Mouse (Mus musculus) right cerebral cortex, adult 18-20 months (tissue): ENCODE data around the gene Fbxw9.
"Not testable (repeated sequence)": the region's sequence is repeated elsewhere in the genome, so short reads cannot be mapped to it uniquely, and the experiment has no call there.

ENCODE experiments used
- DNase-seq: peaks from one replicate; pipeline ENCODE4 v3.0.0; 2022; ENCODE audit warnings: mixed read lengths

Fbxw9 gene

GRCm38 (mm10) chr8:85037366-85037680, 22.5 kb upstream of the Fbxw9 start:
- DNase-seq = no peak

DNA sequence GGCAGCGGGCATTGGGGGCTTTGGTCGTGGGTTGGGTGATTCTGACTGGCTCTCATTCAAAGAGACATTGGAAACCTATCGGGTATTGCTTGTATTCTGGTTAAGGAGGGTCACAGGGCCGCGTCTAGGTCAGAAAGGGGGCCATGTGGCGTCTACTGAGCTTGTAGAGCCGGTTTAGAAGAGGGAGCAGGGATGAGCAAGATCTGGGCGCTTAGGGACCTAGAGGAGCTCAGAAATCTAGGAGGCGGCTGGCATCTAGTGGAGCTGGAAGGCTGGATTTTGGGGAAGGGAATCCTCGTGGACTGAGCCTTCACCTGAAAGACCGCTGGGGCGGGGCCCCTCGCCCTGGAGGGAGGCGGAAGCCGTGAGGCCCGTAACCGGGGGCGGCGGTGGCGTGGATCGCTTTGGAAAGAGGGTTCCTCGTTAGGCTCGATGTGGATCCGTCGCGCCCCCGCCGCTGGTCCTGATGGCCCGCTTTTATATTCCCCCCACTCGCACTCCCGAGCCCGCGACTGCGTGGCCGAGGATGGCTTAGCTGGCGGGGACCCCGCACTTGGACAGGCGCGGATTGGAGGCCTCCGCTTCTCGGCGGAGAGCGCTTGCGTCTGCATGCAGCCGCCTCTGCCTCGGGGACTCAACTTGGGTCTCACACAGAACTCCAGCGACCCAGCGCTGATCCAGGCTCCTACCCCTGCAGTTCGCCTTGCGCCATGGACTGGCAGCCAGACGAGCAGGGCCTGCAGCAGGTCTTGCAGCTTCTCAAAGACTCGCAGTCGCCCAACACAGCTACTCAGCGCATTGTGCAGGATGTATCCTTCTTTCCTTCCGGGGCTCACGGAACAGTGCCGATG, 21.9 kb upstream of the Fbxw9 start:
- peak; percentile 56 for DNase-seq

DNA sequence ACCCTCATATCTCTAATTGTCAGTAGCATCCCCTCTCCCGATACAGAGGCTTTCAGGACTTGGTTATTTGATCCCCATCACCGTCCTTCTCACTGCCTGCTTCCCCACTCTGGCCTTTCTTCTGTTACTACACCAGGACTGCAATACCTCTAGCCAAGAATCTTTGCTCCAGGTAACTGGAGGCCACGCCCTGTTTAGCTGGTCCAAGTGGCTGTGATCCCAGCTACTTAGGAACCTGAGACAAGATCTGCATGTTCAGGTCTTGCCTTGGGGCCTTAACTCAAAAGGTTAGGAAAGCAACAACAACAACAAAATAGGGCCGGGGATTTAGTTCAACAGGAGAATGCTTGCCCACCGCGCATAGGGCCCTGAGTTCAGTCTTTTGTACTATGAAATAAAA, 16.2 kb upstream of the Fbxw9 start:
- no peak for DNase-seq

DNA sequence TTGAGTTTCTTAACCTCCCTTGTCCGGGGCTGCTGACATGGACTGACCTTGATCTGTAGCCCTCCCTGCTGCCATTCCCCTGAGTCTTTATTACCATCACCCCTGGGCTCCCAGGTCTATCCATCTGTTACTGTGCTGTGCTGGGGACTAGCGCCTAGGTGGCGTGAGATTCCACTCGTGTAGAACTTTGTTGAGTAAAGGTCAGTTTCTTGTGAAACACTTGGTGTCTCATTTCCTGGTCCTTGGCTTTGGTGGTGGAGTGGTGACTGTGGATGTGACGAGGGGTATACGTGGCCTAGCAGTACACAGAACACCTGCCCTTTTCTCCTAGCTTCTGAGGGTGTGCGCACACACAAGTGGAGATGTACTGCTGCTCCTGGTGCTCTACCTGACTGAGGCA, 2.5 kb upstream of the Fbxw9 start:
- DNase-seq = no peak

- no peak for DNase-seq
Measured at GRCm38 (mm10) chr8:85062603-85063002, 2.7 kb downstream of the Fbxw9 start.

GRCm38 (mm10) chr8:85065213-85065612, 5.4 kb downstream of the Fbxw9 start:
- no peak for DNase-seq

GRCm38 (mm10) chr8:85067155-85067554, 7.3 kb downstream of the Fbxw9 start:
- no peak for DNase-seq

DNA sequence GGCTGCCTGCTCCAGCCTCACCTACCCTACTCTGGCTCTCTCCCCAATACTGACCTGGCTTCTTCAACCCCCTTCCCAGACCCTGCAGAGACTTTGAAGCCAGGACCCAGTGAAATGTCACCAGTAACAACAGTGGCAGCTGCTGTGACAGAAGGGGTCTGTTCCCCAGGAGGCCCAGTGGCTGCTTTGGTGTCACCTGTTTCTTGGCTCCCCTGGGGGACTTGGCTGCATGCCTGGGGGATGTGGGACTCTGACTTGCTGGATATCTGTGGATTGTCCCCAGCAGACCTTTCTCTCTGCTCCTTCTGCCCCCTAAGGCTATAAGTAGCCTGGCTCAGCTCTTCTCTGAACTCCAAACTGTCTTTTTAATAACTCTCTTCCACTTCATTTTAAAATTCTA, 8.1 kb downstream of the Fbxw9 start, which contains the start of gene Gm5741:
Gm5741 (minus strand) TSS at position 1 of the 400 bp plus-strand sequence.
- DNase-seq = no peak

GRCm38 (mm10) chr8:85071041-85071440, 11.2 kb downstream of the Fbxw9 start:
- no peak for DNase-seq

DNA sequence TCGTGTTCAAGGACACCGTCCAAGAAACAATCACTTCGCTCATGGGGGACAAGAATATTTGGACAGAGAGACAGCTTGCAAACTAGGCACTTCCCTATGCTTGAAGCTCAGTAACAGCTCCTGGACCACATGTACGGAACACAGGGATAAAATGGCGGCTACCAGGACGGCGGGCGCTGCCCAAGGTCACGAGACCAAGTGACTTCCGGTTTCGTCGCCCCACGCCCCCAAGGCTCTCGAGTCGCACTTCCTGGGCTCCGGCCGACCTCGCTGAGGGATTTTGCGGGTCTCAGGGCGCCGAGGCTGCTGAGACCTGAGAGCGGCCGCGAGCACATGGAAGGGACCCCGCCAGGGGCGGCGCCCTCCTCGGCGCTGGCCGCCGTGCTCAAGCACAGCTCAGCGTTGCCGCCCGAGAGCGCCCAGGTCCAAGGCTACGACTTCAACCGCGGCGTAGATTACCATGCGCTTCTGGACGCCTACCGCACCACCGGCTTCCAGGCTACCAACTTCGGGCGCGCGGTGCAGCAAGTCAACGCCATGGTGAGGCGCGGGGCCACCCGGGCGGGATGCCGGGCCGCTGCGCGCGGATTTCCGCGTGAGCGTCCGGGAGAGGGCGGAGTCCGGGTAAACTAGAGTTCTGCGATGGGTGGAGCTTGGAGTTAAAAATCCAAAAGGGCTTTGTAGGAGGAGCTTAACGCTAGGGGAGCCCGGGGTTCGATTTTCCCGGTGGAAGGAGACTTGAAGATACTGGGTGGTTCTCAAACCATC, 11.8 kb downstream of the Fbxw9 start, which contains the start of gene Dhps:
Dhps (plus strand) TSS at position 244 of the 768 bp plus-strand sequence.
- peak; percentile 94 for DNase-seq

DNA sequence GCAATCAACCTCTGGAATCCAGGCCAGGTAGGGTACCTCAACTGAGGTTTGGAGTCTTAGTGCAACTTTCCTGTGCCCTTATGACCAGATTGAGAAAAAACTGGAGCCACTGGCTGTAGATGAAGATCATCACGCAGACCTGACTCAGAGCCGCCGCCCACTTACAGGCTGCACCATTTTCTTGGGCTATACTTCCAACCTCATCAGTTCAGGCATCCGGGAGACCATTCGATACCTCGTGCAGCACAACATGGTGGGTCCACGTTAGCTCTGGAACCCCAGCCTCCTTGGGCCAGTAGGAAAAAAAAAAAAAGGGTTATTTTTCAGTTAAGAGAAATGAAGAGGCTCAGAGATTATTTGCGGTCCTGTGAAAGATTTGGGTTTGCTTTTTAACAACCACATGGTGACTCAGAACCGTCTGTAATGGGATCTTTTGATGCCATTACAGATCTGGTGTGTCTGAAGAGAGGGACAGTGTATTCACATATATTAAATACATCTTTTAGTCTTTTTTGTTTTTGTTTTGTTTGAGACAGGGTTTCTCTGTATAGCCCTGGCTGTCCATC, 12.6 kb downstream of the Fbxw9 start:
- no peak for DNase-seq

DNA sequence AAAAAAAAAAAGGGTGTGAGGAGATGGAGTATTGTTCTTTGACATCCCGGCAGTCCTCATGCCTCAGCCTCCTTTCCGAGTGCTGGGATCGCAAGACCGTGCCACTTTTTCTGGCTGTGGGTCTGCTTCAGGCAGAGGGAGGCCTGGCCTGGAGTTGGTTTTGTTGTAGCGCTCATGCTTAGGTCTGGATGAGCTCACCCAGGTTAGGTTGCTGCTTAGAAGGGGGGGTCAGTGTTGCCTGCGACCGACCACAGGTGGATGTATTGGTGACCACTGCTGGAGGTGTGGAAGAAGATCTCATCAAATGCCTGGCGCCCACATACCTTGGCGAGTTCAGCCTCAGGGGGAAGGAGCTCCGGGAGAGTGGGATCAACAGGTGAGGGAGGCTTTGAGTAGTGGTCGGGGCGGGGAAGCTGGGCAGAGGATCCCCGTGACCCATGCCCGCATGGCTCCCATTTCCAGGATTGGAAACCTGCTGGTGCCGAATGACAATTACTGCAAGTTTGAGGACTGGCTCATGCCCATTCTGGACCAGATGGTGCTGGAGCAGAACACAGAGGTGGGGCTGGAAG, 13.3 kb downstream of the Fbxw9 start:
- DNase-seq = no peak

DNA sequence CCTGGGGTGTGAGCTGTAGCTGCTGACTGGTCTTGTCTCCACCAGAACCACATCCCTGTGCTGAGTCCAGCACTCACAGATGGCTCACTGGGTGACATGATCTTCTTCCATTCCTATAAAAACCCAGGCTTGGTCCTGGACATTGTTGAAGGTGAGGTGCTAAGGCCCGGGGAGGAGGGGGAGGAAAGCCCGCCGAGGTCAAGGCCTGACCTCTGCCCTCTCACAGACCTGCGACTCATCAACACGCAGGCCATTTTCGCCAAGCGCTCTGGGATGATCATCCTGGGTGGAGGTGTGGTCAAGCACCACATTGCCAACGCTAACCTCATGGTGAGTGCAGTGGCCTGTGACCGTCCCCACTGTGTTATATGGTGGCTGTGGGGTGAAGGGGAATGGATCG, 14.3 kb downstream of the Fbxw9 start:
- no peak for DNase-seq

DNA sequence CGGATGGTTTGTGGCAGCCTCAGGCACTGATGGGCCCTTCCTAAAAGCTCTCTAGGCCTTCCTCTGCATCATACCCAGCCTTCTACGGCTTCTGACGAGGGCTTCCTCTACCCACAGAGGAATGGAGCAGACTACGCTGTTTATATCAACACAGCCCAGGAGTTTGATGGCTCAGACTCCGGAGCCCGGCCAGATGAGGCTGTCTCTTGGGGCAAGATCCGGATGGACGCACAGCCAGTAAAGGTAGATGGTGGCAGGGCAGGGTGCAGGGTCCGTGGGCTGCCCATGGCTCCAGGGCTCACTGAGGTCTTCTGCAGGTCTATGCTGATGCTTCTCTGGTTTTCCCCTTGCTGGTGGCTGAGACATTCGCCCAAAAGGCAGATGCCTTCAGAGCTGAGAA, 14.8 kb downstream of the Fbxw9 start:
- DNase-seq = no peak

DNA sequence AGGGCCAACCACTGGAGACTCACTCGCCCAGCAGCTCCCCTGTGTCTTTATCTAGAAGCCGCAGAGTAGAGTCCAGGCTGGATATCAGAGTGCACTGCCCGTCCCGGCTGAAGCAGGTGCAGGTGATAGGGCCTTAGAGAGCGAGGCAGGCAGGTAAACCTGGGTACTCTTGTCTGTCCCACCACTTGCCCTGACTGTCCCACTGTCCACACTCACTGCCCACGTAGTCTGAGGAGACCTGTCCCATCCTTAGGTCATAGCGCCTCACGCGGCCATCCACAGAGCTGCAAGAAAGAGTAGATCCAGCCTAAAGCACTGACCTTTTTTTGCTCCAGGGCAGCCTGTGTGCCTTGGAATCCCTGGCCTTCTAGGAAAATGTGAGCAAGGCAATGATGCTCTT, 16.1 kb downstream of the Fbxw9 start:
- no peak for DNase-seq

- DNase-seq = peak; percentile 85
Measured at GRCm38 (mm10) chr8:85076993-85077392, 17.1 kb downstream of the Fbxw9 start.

GRCm38 (mm10) chr8:85080214-85080531, 20.3 kb downstream of the Fbxw9 start:
- no peak for DNase-seq

GRCm38 (mm10) chr8:85080532-85081215, 20.8 kb downstream of the Fbxw9 start, which contains the start of gene Wdr83os:
Gene Wdr83os, plus strand, starts transcription at chr8:85080740.
- DNase-seq = peak; percentile 45

GRCm38 (mm10) chr8:85081216-85081555, 21.3 kb downstream of the Fbxw9 start, which contains the start of gene Wdr83:
Gene Wdr83, minus strand, starts transcription at chr8:85081306.
- DNase-seq = no peak

DNA sequence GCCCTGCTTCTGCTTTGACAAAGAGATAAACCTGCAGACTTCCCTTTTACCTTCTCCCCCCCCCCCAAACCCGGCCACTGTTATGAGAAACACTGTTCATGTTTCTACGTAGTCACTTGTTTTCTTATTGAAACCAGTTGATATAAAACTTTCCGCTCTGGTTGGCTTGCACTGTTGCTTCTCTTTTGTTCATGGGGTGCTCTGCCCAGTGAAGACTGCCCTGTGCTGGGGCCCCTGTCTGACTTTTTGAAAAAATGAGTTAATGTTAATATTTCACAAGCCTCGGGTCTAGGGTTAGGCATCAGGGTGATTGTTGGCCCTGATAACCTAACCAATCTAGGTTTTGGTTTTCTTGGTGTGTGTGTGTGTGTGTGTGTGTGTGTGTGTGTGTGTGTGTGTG, 22.3 kb downstream of the Fbxw9 start:
- not testable (repeated sequence) for DNase-seq

GRCm38 (mm10) chr8:85083108-85083813, 23.4 kb downstream of the Fbxw9 start, which contains the start of gene Man2b1:
Gene Man2b1, plus strand, starts transcription at chr8:85083270.
- peak; percentile 92 for DNase-seq

GRCm38 (mm10) chr8:85084633-85085032, 24.8 kb downstream of the Fbxw9 start:
- DNase-seq = no peak
